Mouse (Mus musculus): ENCODE data around the gene Ndufb3.

DNA sequence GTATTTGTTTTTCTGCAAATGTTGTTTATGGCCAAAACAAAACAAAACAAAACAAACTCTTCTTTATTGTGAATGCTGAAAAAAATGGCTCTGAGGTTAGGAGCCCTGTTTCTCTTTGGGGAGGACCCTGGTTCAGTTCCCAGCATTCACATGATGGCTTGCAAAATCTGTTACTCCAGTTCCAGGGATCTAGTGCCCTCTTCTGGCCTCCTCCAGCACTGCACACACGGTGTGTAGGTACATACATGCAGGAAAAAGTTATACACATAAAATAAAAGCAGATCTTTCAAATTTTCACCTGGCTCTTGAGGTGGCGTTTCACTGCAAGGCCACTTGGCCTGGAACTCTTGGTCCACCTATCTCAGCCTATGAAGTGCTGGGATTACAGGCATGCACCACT is 32.6 kb downstream of the Ndufb3 start:
- TF ChIP-seq POLR2A (IDR thresholded peaks at IDR 0.05; ENCODE audit: low read depth, low read length) (no peak), CTCF (IDR thresholded peaks at IDR 0.05; ENCODE audit: borderline replicate concordance, insufficient read depth, low read length) (no peak)
